Mouse (Mus musculus) ES-E14 (cell line): ENCODE measurements around the gene Tmem262.

ENCODE experiments used
- CHD2 ChIP-seq: IDR thresholded peaks from 2 replicates; pipeline ENCODE4 v1.6.1; 2014; ENCODE audit warnings: mild to moderate bottlenecking, low read depth, low read length, inconsistent platforms
- MAFK ChIP-seq: IDR thresholded peaks from 2 replicates; pipeline ENCODE4 v1.6.1; 2014; ENCODE audit warnings: mild to moderate bottlenecking, low read depth, low read length, inconsistent platforms; ENCODE audit not compliant: insufficient read depth
- ZC3H11A ChIP-seq: IDR thresholded peaks from 2 replicates; pipeline ENCODE4 v1.6.1; 2012; ENCODE audit warnings: low read depth, mild to moderate bottlenecking, inconsistent platforms, low read length, borderline replicate concordance
- ZNF384 ChIP-seq: IDR thresholded peaks from 2 replicates; pipeline ENCODE4 v1.6.1; 2012; ENCODE audit warnings: low read depth, low read length, inconsistent platforms

DNA sequence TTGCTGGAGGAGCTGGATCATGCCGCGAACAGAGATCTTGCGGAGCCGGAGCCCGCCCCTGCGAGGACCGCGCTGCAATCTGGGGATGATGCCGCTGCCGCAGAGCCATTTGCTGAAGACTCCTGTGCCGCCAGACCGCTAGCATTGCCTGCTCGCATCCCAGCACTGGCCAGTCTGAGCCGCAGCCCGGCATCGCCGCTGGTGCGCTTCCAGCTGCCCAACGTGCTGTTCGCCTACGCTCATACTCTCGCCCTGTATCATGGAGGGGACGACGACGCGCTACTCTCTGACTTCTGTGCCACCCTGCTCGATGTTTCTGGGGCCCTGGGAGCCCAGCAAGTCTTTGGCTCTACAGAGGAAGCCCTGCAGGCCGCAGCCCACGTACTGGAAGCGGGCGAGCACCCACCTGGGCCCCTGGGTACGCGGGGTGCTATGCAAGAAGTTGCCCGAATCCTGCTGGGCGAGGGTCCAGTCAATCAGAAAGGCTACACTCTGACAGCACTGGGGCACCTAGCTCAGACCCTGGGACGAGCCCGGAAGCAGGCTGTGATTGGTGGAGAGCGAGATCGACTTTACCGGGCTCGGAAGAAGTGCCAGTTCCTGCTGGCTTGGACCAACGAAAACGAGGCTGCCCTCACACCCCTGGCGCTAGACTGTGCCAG, 18.1 kb upstream of the Tmem262 start:
- TF ChIP-seq ZNF384, result no peak
- TF ChIP-seq MAFK, result no peak
- TF ChIP-seq ZC3H11A, result no peak
- no peak for TF ChIP-seq CHD2
